Mouse (Mus musculus) kidney, embryonic 14.5 days (tissue): ENCODE measurements around the gene Tmem38b. TPM values are rescaled to one million over a fixed set of nuclear protein-coding genes. Genes with fewer than 3 reads are reported as not detected.

ENCODE experiments used
- ATAC-seq: fragments of 200-750 bp; cut with Nextera tagmentation; 2 replicates; pipeline ENCODE4 v1.8.0; 2017; ENCODE audit warnings: moderate number of reproducible peaks, mild to moderate bottlenecking, moderate TSS enrichment, moderate library complexity; ENCODE audit not compliant: low FRiP score, low TSS enrichment
- H3K27ac ChIP-seq: fragments of 300-500 bp; sonication (generic); 2 replicates; pipeline ENCODE4 v1.5.1; 2014; ENCODE audit warnings: low read depth, mild to moderate bottlenecking, low read length, moderate library complexity, mixed read lengths
- H3K27me3 ChIP-seq: fragments of 300-500 bp; sonication (generic); 2 replicates; pipeline ENCODE4 v1.6.1; 2014; ENCODE audit warnings: mild to moderate bottlenecking, low read length; ENCODE audit not compliant: control insufficient read depth, insufficient read depth
- H3K36me3 ChIP-seq: fragments of 300-500 bp; sonication (generic); 2 replicates; pipeline ENCODE4 v1.6.1; 2014; ENCODE audit warnings: low read length, mixed read lengths; ENCODE audit not compliant: control insufficient read depth, insufficient read depth
- H3K4me1 ChIP-seq: fragments of 300-500 bp; sonication (generic); 2 replicates; pipeline ENCODE4 v1.6.1; 2014; ENCODE audit warnings: low read length, mixed read lengths; ENCODE audit not compliant: control insufficient read depth, insufficient read depth
- H3K4me2 ChIP-seq: fragments of 300-500 bp; sonication (generic); replicated peaks from 2 replicates; pipeline ENCODE4 v1.6.1; 2014; ENCODE audit warnings: low read depth, mild to moderate bottlenecking, low read length
- H3K4me3 ChIP-seq: fragments of 300-500 bp; sonication (generic); 2 replicates; pipeline ENCODE4 v1.5.1; 2014; ENCODE audit warnings: mild to moderate bottlenecking, low read length
- H3K9ac ChIP-seq: fragments of 300-500 bp; sonication (generic); 2 replicates; pipeline ENCODE4 v1.6.1; 2014; ENCODE audit warnings: low read depth, mild to moderate bottlenecking, low read length, moderate library complexity
- H3K9me3 ChIP-seq: fragments of 300-500 bp; sonication (generic); 2 replicates; pipeline ENCODE4 v1.6.1; 2016; ENCODE audit warnings: low read length; ENCODE audit not compliant: control insufficient read depth
- WGBS: fragments of 180-500 bp; shearing (Covaris S2); extraction: QIAGEN DNeasy Blood & Tissue Kit; methylation state at CpG from one replicate; pipeline ENCODE4 v1.1.7; 2014; 5-methylcytosine and 5-hydroxymethylcytosine counted together
- polyA plus RNA-seq: library from polyadenylated mRNA; unstranded; fragments of >200 nt; fragmentation: Nextera tagmentation; extraction: Ambion mirVana; gene quantifications from 2 replicates; pipeline ENCODE4 v1.2.1, GENCODE M21; 2014

Tmem38b gene
- polyA plus RNA-seq, 1 experiment from 2014 or later: 6.2 TPM

DNA sequence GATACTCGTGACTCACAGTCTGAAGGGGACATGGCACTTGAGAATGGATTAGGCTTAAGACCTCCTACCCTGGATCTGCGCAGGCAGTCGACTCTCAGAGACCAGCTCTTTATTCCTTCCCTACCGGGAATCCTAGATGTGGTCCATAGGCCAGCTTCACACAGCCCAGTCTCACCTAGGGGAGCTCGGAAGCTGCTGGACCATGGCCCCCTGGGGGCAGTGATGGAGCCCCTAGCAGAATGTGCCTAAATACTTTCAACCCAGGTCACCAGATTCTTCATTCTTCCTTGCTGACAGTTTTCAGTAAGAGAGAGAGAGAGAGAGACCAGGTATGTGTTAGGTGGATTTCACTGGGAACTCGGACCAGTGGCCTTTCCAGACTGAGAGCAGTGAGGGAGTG lies 36.3 kb downstream of the Tmem38b start:
- H3K27ac ChIP-seq: no peak overlapping the region
- no peaks in the 10 kb centered on the region for H3K4me1 ChIP-seq
- no peak overlapping the region for H3K4me3 ChIP-seq
- 76% methylated on average over 6 of the region's 6 CpGs for WGBS
- no peak overlapping the region for H3K9ac ChIP-seq
- ATAC-seq: no peak
- no peaks in the 10 kb centered on the region for H3K36me3 ChIP-seq
- no peaks in the 10 kb centered on the region for H3K27me3 ChIP-seq
- no peak overlapping the region for H3K4me2 ChIP-seq
- no peaks in the 10 kb centered on the region for H3K9me3 ChIP-seq

DNA sequence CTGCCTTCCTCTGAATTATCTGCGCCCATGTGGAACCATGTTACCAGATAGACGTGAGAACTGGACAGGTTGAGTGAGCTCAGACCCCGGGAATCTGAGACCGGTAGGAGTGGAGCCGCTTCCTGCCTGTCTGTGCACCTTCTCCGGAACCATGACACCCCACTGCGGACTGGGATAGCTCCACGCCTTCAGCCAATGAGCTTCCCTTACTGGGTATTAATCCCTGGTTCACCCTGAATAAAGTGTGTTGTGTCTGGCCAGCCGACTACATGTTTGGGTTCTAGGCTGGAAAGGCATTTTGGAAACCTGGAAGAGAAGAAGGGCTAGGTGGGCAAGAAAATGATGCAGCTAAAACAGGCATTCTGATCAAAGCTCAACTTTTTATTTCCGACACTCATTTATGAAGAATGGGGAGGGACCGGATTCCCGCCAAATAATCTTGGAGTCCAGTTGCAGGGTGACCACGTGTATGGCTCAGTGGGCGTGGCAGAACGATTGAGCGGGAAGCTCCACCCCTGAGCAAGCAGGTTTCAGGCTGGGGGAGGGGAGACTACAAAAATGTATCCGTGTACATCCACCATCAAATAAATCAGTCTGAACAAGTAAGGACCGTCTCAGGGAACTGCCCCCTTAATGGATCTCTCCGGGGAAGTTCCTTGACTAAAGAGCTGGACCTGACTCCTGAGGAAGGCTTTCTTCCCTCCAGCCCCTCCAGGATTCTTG lies 38.4 kb downstream of the Tmem38b start:
- no peak overlapping the region for H3K4me2 ChIP-seq
- WGBS: 80% methylated on average over 19 of the region's 19 CpGs
- no peak overlapping the region for H3K4me3 ChIP-seq
- H3K9ac ChIP-seq: no peak overlapping the region
- no peaks in the 10 kb centered on the region for H3K9me3 ChIP-seq
- H3K27ac ChIP-seq: no peak overlapping the region
- H3K36me3 ChIP-seq: no peaks in the 10 kb centered on the region
- ATAC-seq: no peak
- no peaks in the 10 kb centered on the region for H3K27me3 ChIP-seq
- H3K4me1 ChIP-seq: no peaks in the 10 kb centered on the region

- no peak overlapping the region for H3K4me2 ChIP-seq
- no peaks in the 10 kb centered on the region for H3K36me3 ChIP-seq
- no peaks in the 10 kb centered on the region for H3K27me3 ChIP-seq
- H3K27ac ChIP-seq: no peak overlapping the region
- no peak for ATAC-seq
- no peak overlapping the region for H3K9ac ChIP-seq
- peaks cover 3% of the 10 kb centered on the region; the same call in 1 of the 2 replicates for H3K9me3 ChIP-seq
- no peak overlapping the region for H3K4me3 ChIP-seq
- no peaks in the 10 kb centered on the region for H3K4me1 ChIP-seq
Measured at GRCm38 (mm10) chr4:53866459-53866858, 40.6 kb downstream of the Tmem38b start.

DNA sequence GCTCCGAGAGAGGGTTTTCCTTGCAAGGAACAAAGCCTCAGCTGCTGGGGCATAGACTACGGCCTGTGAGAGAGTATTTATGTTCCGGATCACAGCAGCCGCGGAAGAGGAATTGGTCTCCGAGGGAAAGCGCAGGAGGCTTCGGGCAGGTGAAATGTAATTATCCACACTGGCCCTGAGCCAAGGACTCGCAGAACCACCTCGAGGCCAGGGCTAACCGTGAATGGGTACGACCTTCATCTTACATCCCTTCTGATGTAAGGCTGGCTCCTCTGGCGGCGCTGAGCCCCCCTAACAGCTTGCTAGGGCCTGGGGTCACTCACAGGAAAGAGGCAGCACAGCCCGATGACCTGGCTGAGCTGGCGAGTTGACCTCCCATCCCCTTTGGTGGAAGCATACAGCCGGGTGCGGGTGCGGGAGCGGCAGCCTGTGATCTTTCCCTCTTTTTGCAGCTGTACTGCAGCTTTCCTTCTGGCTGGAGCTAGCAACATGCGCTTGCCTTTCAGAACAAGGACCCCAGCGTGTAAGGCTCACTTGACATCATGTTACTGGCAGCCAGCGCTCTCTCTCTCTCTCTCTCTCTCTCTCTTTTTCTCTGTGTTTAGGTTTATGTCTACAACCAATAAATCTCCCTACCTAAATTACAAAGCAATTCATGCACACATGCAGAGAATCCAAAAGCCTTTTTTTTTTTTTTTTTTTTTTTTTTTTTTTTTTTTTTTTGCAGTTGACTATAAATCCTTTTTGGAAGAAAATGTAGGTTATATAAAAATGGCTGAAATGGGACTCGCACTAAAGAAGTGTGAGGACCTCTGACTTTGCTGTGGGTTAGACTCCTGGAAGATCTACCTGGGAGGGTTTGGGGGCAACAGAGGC lies 52.9 kb downstream of the Tmem38b start:
- Histone ChIP-seq H3K4me2 (peak overlapping the region; percentile 49), H3K27me3 (no peaks in the 10 kb centered on the region), H3K27ac (no peak overlapping the region), H3K4me1 (peaks cover 3% of the 10 kb centered on the region; the same call in 1 of the 2 replicates), H3K9ac (peak overlapping the region; percentile 12; the same call in 1 of the 2 replicates), H3K4me3 (peak overlapping the region; percentile 21; the same call in 1 of the 2 replicates), H3K36me3 (no peaks in the 10 kb centered on the region), H3K9me3 (no peaks in the 10 kb centered on the region)
- peak; percentile 70; the same call in 1 of the 2 replicates for ATAC-seq
- 22% methylated on average over 24 of the region's 24 CpGs for WGBS

GRCm38 (mm10) chr4:53882921-53883682 lies 57.3 kb downstream of the Tmem38b start:
- ATAC-seq: no peak
- H3K27ac ChIP-seq: no peak overlapping the region
- H3K27me3 ChIP-seq: no peaks in the 10 kb centered on the region
- WGBS: 62% methylated on average over 17 of the region's 17 CpGs
- H3K4me2 ChIP-seq: no peak overlapping the region
- peaks cover 3% of the 10 kb centered on the region; the same call in 1 of the 2 replicates for H3K4me1 ChIP-seq
- no peaks in the 10 kb centered on the region for H3K9me3 ChIP-seq
- H3K4me3 ChIP-seq: no peak overlapping the region
- H3K9ac ChIP-seq: no peak overlapping the region
- no peaks in the 10 kb centered on the region for H3K36me3 ChIP-seq

GRCm38 (mm10) chr4:53884351-53885245 lies 58.8 kb downstream of the Tmem38b start:
- no peak for ATAC-seq
- no peak overlapping the region for H3K4me2 ChIP-seq
- no peak overlapping the region for H3K27ac ChIP-seq
- H3K27me3 ChIP-seq: no peaks in the 10 kb centered on the region
- 69% methylated on average over 14 of the region's 14 CpGs for WGBS
- H3K9ac ChIP-seq: no peak overlapping the region
- no peaks in the 10 kb centered on the region for H3K9me3 ChIP-seq
- H3K36me3 ChIP-seq: no peaks in the 10 kb centered on the region
- H3K4me3 ChIP-seq: no peak overlapping the region
- H3K4me1 ChIP-seq: no peaks in the 10 kb centered on the region

DNA sequence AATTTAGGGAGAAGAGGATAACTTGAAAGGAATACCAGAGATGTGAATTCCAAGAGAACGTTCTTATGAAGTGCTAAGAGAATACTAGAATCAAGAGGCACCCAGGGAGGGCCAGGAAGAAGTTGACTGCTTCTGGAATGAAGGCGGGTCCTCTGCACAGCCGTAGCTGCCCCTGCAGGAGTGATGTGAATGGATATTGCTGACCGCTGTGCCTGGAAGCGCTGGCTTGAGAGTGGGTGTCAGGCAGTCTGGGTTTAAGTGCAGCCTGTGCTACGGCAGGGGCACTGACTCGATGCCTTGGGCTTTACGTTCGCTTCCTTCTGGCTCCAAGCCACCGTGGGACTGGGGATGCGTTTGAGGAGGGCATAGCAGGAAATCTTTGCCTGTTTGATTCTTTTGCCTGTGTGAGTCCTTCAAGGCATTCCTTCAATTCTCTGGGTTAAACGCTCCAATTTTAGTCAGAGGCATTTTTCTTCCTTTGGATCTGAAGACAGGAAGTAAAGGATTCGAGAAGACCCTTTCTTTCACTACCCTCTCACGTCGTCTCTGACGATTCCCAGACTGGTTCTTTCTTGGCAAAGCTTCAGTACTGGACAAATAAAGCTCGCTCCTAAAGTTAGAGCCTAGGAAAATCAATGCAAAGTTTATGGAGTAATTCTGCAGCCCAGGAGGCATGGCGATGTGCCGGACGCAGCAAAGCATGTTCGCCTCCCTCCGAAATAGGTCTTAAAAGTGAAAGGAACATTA lies 60.7 kb downstream of the Tmem38b start:
- H3K4me3 ChIP-seq: no peak overlapping the region
- 48% methylated on average over 22 of the region's 22 CpGs for WGBS
- no peak for ATAC-seq
- no peaks in the 10 kb centered on the region for H3K36me3 ChIP-seq
- H3K27ac ChIP-seq: no peak overlapping the region
- no peaks in the 10 kb centered on the region for H3K27me3 ChIP-seq
- no peaks in the 10 kb centered on the region for H3K4me1 ChIP-seq
- 0 out of 2 replicates have a peak overlapping the region, but pooled peaks have one; percentile 8 for H3K9ac ChIP-seq
- H3K4me2 ChIP-seq: peak overlapping the region; percentile 23; the same call in 1 of the 2 replicates
- H3K9me3 ChIP-seq: no peaks in the 10 kb centered on the region
